Mouse (Mus musculus): Measurements from ENCODE around the gene Ankrd45. TPM values are rescaled to one million over a fixed set of nuclear protein-coding genes. Genes with fewer than 3 reads are reported as not detected.

Ankrd45 gene
- polyA plus RNA-seq, 1 experiment from 2014 or later: 3.8 TPM

DNA sequence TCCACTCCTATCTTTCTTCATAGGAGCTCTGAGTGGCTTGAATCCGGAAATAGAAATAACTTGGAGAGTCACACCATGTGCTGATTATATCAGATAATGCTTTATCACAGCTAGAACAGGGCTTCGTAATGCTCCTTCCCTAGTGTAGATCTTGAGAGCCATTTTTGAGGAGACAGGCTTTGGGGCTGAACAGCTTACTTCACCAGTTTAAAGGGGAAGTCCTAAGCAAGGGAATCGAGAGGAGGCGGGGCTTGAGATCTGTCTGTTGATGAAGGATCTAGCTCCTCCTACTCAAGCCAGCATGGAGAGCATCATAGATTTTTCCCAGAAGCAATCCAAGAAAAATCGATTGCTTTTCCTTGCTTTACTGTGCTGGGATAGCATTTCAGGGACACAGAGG, 57.4 kb downstream of the Ankrd45 start:
- Histone ChIP-seq H3K4me3 (ENCODE audit: low read depth, low read length) (no peak overlapping the region), H3K27me3 (replicated peaks; ENCODE audit: control insufficient read depth, insufficient read depth, low read length) (no peaks in the 10 kb centered on the region), H3K4me2 (ENCODE audit: low read depth, low read length) (no peak overlapping the region), H3K9ac (ENCODE audit: low read depth, low read length) (no peak overlapping the region), H3K27ac (replicated peaks; ENCODE audit: low read depth, low read length) (no peak overlapping the region), H3K4me1 (ENCODE audit: control insufficient read depth, insufficient read depth, low read length) (no peaks in the 10 kb centered on the region), H3K9me3 (ENCODE audit: control insufficient read depth, low read length) (no peaks in the 10 kb centered on the region), H3K36me3 (ENCODE audit: control insufficient read depth, insufficient read depth, low read length) (no peaks in the 10 kb centered on the region)
- no peak for ATAC-seq (ENCODE audit: low read depth)
- DNase-seq (ENCODE audit: low spot score): no peak
- 77% methylated on average over 5 of the region's 5 CpGs for WGBS

DNA sequence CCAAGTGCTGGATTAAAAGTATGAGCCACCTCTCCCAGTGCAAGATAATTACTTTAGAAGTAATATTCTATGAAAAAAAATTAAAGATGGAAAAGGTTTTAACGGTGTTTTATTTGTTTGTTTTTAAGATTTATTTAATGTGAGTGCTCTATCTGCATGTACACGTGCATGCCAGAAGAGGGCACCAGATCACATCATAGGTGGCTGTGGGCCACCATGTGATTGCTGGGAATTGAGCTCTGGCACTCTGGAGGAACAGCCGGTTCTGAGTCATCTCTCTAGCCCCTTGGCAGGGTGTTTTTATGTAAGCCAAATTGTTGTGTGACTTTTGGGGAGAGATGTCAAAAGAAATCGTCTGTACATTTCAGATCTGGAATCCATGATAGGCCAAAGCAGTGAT, 72.0 kb downstream of the Ankrd45 start:
- ATAC-seq (ENCODE audit: low read depth) (no peak), DNase-seq (ENCODE audit: low spot score) (no peak)
- Histone ChIP-seq H3K4me2 (ENCODE audit: low read depth, low read length) (no peak overlapping the region), H3K36me3 (ENCODE audit: control insufficient read depth, insufficient read depth, low read length) (no peaks in the 10 kb centered on the region), H3K27me3 (replicated peaks; ENCODE audit: control insufficient read depth, insufficient read depth, low read length) (no peaks in the 10 kb centered on the region), H3K9me3 (ENCODE audit: control insufficient read depth, low read length) (no peaks in the 10 kb centered on the region), H3K4me1 (ENCODE audit: control insufficient read depth, insufficient read depth, low read length) (no peaks in the 10 kb centered on the region), H3K4me3 (ENCODE audit: low read depth, low read length) (no peak overlapping the region), H3K27ac (replicated peaks; ENCODE audit: low read depth, low read length) (no peak overlapping the region), H3K9ac (ENCODE audit: low read depth, low read length) (no peak overlapping the region)
- 30% methylated on average over 4 of the region's 4 CpGs for WGBS

DNA sequence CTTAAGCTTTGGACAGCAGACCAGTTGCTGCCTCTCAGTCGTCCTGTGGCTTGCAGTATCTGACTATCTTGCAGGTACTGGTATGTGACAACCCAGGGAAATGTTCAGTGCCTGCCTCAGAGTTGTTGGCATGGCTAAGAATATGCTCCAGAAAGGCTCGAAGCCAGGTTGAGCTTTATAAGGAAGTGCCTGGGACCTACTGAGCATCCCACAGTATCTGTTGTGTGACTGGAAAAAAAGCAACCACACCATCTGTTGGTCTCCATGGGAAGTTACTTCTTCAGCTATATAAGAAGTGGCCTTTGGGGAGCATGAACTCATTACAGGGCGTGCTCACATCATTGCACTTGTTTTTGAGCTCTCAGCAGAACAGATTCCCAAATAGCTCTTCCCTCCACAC, 77.3 kb downstream of the Ankrd45 start:
- H3K4me2 ChIP-seq (ENCODE audit: low read depth, low read length): no peak overlapping the region
- H3K9me3 ChIP-seq (ENCODE audit: control insufficient read depth, low read length): no peaks in the 10 kb centered on the region
- no peak for DNase-seq (ENCODE audit: low spot score)
- no peak overlapping the region for H3K9ac ChIP-seq (ENCODE audit: low read depth, low read length)
- whole genome bisulfite sequencing: 72% methylated on average over 3 of the region's 3 CpGs
- ATAC-seq (ENCODE audit: low read depth): no peak
- no peak overlapping the region for H3K27ac ChIP-seq (replicated peaks; ENCODE audit: low read depth, low read length)
- H3K36me3 ChIP-seq (ENCODE audit: control insufficient read depth, insufficient read depth, low read length): no peaks in the 10 kb centered on the region
- H3K4me3 ChIP-seq (ENCODE audit: low read depth, low read length): no peak overlapping the region
- H3K4me1 ChIP-seq (ENCODE audit: control insufficient read depth, insufficient read depth, low read length): no peaks in the 10 kb centered on the region
- H3K27me3 ChIP-seq (replicated peaks; ENCODE audit: control insufficient read depth, insufficient read depth, low read length): no peaks in the 10 kb centered on the region

Other genes starting within 250 kb of the Ankrd45 start
- 8.1 and 8.5 TPM in 2 replicates for gene Rc3h1, start 236.3 kb upstream of the Ankrd45 start, polyA plus RNA-seq (2014; fragmentation: Nextera tagmentation; extraction: Ambion mirVana)
- gene Serpinc1, start 164.1 kb upstream of the Ankrd45 start, polyA plus RNA-seq (2014; fragmentation: Nextera tagmentation; extraction: Ambion mirVana): 1.9 and 2.6 TPM in 2 replicates
- 7.8 and 10.5 TPM in 2 replicates for gene Zbtb37, start 107.8 kb upstream of the Ankrd45 start, polyA plus RNA-seq (2014; fragmentation: Nextera tagmentation; extraction: Ambion mirVana)
- gene Dars2, start 72.0 kb upstream of the Ankrd45 start, polyA plus RNA-seq (2014; fragmentation: Nextera tagmentation; extraction: Ambion mirVana): 24.2 and 31.2 TPM in 2 replicates
- gene Cenpl, start 72.0 kb upstream of the Ankrd45 start, polyA plus RNA-seq (2014; fragmentation: Nextera tagmentation; extraction: Ambion mirVana): 22.6 and 25.6 TPM in 2 replicates
- 18.2 and 21.9 TPM in 2 replicates for gene Klhl20, start 11.2 kb upstream of the Ankrd45 start, polyA plus RNA-seq (2014; fragmentation: Nextera tagmentation; extraction: Ambion mirVana)
- not detected in 2 replicates for gene Tex50, start 16.6 kb downstream of the Ankrd45 start, polyA plus RNA-seq (2014; fragmentation: Nextera tagmentation; extraction: Ambion mirVana)
- gene Prdx6, start 108.5 kb downstream of the Ankrd45 start, polyA plus RNA-seq (2014; fragmentation: Nextera tagmentation; extraction: Ambion mirVana): 325 and 357 TPM in 2 replicates

Measured in embryonic facial prominence, embryonic 14.5 days (tissue).